Mouse (Mus musculus): ENCODE measurements around the gene Asic2.

DNA sequence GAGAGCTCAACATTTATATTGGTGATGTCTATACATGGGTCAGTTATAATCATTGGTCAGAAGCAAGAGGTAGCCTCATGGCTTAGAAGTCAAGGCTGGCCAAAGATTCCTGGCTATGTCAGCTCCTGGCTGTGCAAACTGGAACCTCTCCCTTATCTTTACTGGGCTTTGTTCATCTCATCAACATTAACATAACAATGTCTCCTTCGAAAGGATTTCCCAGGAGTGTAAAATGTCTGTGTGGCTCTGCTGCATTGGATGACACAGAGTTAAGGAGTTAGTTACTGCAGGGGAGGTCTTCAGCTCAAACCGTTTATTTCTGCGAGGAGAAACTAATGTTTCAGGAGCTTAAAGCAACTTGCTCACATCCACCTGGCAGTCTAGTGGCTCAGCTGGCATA, 926.6 kb downstream of the Asic2 start:
- TF ChIP-seq EP300 (IDR thresholded peaks at IDR 0.05; ENCODE audit: low read depth) (no peak), CTCF (IDR thresholded peaks at IDR 0.05; ENCODE audit: low read depth) (no peak)
